Mouse (Mus musculus): Measurements from ENCODE around the gene Cdc42se2. TPM values are rescaled to one million over a fixed set of nuclear protein-coding genes. Genes with fewer than 3 reads are reported as not detected.
A peak's percentile ranks its signal among the peaks of the same experiment; 100 is the strongest.

Cdc42se2 gene
- polyA plus RNA-seq, 1 experiment from 2014 or later: 32.3 TPM

DNA sequence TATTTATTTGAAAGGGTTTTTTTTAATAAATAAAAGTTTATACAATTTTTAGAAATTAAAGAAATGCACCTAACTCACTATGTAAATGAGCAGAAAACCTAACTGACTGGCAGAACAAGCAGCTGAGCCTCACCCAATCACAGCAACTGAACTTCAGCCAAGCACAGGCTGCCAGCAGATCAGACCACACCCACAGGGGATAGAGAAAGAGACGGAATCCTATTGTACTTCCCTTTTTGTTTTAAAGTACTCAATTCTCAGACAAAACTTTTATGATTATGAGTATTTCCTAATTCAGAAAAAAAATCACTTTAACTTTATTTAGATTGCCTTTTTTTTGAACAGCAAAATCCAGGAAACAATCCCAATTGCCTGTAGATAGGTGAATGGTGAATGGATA is 29.5 kb downstream of the Cdc42se2 start:
- no peak overlapping the region for H3K4me2 ChIP-seq (replicated peaks; ENCODE audit: low read depth)
- 9% methylated on average over 1 of the region's 1 CpGs for WGBS
- ATAC-seq (ENCODE audit: low FRiP score, low TSS enrichment): no peak

DNA sequence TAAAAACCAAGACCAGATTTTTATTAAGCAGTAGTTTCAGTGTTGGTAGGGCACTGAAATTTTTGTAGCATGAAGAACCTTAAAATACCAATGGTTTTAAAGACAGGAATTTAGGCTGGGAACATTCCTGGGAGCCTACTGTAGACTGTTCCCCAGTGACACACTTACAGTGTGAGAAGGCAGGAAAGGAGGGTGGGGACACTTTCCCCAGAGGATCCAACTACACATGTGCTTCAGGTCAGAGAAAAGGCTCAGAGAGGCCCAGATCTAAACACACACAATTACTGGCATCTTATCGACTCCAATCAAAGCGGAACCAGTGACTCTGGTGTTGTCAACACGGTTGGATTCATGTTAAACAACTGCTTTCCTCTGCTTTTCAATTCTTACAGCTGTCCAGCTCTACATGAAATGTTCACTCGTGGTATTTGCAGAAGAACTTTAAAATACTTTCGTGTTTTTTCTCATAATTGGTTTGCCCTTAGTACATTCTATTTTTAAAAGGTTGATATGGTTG is 32.3 kb downstream of the Cdc42se2 start:
- Histone ChIP-seq H3K27ac (replicated peaks) (no peak overlapping the region), H3K4me2 (replicated peaks; ENCODE audit: low read depth) (no peak overlapping the region), H3K4me3 (ENCODE audit: low read depth, low read length) (no peak overlapping the region), H3K36me3 (ENCODE audit: control insufficient read depth, insufficient read depth, low read length) (no peaks in the 10 kb centered on the region; the same call in 1 of the 2 replicates), H3K9ac (ENCODE audit: low read length) (no peak overlapping the region), H3K27me3 (ENCODE audit: control insufficient read depth, insufficient read depth, low read length) (no peaks in the 10 kb centered on the region), H3K4me1 (replicated peaks; ENCODE audit: control insufficient read depth, insufficient read depth) (no peaks in the 10 kb centered on the region), H3K9me3 (ENCODE audit: control insufficient read depth, low read length) (no peaks in the 10 kb centered on the region)
- ATAC-seq (ENCODE audit: low FRiP score, low TSS enrichment) (no peak), DNase-seq (ENCODE audit: low spot score) (no peak)
- 77% methylated on average over 5 of the region's 5 CpGs for WGBS
- no peak for TF ChIP-seq EP300 (optimal IDR thresholded peaks at IDR 0.05)

More for the DNA sequence above, 29.5 kb downstream of the Cdc42se2 start:
- H3K27me3 ChIP-seq (ENCODE audit: control insufficient read depth, insufficient read depth, low read length): no peaks in the 10 kb centered on the region
- no peaks in the 10 kb centered on the region for H3K9me3 ChIP-seq (ENCODE audit: control insufficient read depth, low read length)
- no peaks in the 10 kb centered on the region for H3K4me1 ChIP-seq (replicated peaks; ENCODE audit: control insufficient read depth, insufficient read depth)
- no peak overlapping the region for H3K27ac ChIP-seq (replicated peaks)
- no peak for TF ChIP-seq EP300 (optimal IDR thresholded peaks at IDR 0.05)
- TF ChIP-seq CTCF (IDR thresholded peaks at IDR 0.05; ENCODE audit: low read depth): no peak
- DNase-seq (ENCODE audit: low spot score): peak; percentile 46
- no peak overlapping the region for H3K4me3 ChIP-seq (ENCODE audit: low read depth, low read length)
- H3K36me3 ChIP-seq (ENCODE audit: control insufficient read depth, insufficient read depth, low read length): no peaks in the 10 kb centered on the region
- H3K9ac ChIP-seq (ENCODE audit: low read length): no peak overlapping the region

DNA sequence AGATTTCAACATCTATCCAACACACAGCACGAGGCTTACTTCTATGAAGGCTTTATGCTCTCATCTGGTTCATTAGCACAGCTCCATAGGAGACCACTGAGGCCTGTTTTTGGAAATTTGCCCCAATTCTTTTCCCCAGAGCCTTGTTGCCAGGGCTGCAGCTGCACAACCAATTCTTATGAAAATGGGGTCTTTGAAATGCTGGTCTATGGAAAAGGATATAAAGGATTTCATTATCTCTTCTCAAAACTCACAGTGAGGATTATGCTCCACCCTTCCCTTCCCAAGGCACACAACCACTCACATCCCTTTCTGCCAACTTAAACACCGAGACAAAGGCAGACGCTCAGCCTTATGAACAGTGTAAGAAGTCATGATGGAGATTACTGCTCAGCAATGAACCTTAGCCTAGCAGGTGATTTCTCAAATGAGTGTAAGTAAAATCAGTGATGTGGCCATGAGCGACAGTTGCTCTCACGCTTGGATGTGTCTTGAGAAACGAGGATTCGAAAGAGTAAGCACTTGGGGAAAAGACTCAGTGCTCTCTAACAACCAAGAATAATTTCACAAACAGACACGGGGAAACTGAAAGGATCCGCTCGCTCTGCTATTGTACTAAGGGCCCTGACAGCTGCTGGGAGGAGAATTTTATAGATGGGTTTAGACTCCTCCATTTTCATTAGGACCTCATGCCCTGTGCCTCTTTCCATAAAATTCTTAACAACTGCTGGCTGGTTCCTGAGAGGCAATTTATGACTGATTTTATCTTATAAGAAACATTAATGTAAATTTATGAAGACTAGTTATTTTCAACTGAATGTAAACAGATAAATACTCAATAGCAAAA is 33.0 kb downstream of the Cdc42se2 start:
- TF ChIP-seq CTCF (IDR thresholded peaks at IDR 0.05; ENCODE audit: low read depth) (no peak), EP300 (optimal IDR thresholded peaks at IDR 0.05) (no peak)
- no peak for DNase-seq (ENCODE audit: low spot score)
- no peak overlapping the region for H3K27ac ChIP-seq (replicated peaks)

DNA sequence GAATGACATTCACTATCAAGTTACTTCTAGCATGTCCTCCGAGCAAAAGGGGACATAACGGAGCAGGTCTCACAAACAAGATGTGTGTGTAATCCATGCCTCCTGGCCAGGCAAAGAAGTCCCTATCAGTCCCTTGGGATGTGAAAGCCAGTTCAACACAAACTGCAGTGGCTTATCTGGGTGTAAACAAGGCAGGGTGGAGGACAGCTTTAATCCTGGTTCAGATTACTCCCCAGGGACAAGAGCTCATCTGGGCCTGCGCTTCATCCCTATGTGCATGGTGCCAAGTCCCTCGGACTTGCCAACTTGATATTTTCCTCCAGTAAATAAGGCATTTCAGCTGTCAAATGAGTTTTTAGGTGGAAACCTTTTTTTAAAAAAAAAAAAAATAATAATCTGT is 36.0 kb downstream of the Cdc42se2 start:
- no peak for DNase-seq (ENCODE audit: low spot score)
- 62% methylated on average over 4 of the region's 4 CpGs for WGBS

More for the DNA sequence above, 33.0 kb downstream of the Cdc42se2 start:
- Histone ChIP-seq H3K27me3 (ENCODE audit: control insufficient read depth, insufficient read depth, low read length) (no peaks in the 10 kb centered on the region), H3K9me3 (ENCODE audit: control insufficient read depth, low read length) (no peaks in the 10 kb centered on the region), H3K9ac (ENCODE audit: low read length) (no peak overlapping the region), H3K4me2 (replicated peaks; ENCODE audit: low read depth) (no peak overlapping the region), H3K36me3 (ENCODE audit: control insufficient read depth, insufficient read depth, low read length) (peaks cover 1% of the 10 kb centered on the region; the same call in 1 of the 2 replicates), H3K4me3 (ENCODE audit: low read depth, low read length) (no peak overlapping the region), H3K4me1 (replicated peaks; ENCODE audit: control insufficient read depth, insufficient read depth) (no peaks in the 10 kb centered on the region)
- no peak for ATAC-seq (ENCODE audit: low FRiP score, low TSS enrichment)
- WGBS: 72% methylated on average over 10 of the region's 10 CpGs

DNA sequence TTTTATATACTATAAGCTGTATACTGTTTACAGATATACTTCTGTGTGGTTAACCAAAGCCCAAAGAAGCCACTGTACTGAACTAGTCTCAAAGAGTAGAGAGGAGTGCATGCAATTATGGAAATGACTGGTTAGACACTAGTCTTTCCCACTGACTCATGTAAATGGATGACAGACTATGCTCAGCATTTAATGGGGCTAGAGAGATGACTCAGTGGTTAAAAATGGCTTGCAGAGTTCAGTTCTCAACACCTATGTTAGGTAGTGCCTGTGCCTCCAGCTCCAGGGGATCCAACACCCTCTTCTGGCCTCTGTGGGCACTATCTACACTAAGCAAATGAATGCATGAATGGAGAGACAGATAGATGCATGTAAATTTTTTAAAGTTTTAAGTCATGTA is 38.6 kb downstream of the Cdc42se2 start:
- Histone ChIP-seq H3K27me3 (ENCODE audit: control insufficient read depth, insufficient read depth, low read length) (no peaks in the 10 kb centered on the region), H3K4me2 (replicated peaks; ENCODE audit: low read depth) (no peak overlapping the region), H3K36me3 (ENCODE audit: control insufficient read depth, insufficient read depth, low read length) (peaks cover 3% of the 10 kb centered on the region; the same call in 1 of the 2 replicates), H3K4me3 (ENCODE audit: low read depth, low read length) (no peak overlapping the region), H3K9ac (ENCODE audit: low read length) (no peak overlapping the region), H3K9me3 (ENCODE audit: control insufficient read depth, low read length) (no peaks in the 10 kb centered on the region), H3K4me1 (replicated peaks; ENCODE audit: control insufficient read depth, insufficient read depth) (no peaks in the 10 kb centered on the region), H3K27ac (replicated peaks) (no peak overlapping the region)
- ATAC-seq (ENCODE audit: low FRiP score, low TSS enrichment): no peak
- no peak for DNase-seq (ENCODE audit: low spot score)
- no peak for TF ChIP-seq EP300 (optimal IDR thresholded peaks at IDR 0.05)

More for the DNA sequence above, 36.0 kb downstream of the Cdc42se2 start:
- Histone ChIP-seq H3K36me3 (ENCODE audit: control insufficient read depth, insufficient read depth, low read length) (peaks cover 3% of the 10 kb centered on the region; the same call in 1 of the 2 replicates), H3K9me3 (ENCODE audit: control insufficient read depth, low read length) (no peaks in the 10 kb centered on the region), H3K27ac (replicated peaks) (no peak overlapping the region), H3K9ac (ENCODE audit: low read length) (no peak overlapping the region), H3K27me3 (ENCODE audit: control insufficient read depth, insufficient read depth, low read length) (no peaks in the 10 kb centered on the region), H3K4me2 (replicated peaks; ENCODE audit: low read depth) (no peak overlapping the region), H3K4me1 (replicated peaks; ENCODE audit: control insufficient read depth, insufficient read depth) (no peaks in the 10 kb centered on the region), H3K4me3 (ENCODE audit: low read depth, low read length) (no peak overlapping the region)
- no peak for ATAC-seq (ENCODE audit: low FRiP score, low TSS enrichment)
- TF ChIP-seq EP300 (optimal IDR thresholded peaks at IDR 0.05): no peak
- TF ChIP-seq CTCF (IDR thresholded peaks at IDR 0.05; ENCODE audit: low read depth): no peak

DNA sequence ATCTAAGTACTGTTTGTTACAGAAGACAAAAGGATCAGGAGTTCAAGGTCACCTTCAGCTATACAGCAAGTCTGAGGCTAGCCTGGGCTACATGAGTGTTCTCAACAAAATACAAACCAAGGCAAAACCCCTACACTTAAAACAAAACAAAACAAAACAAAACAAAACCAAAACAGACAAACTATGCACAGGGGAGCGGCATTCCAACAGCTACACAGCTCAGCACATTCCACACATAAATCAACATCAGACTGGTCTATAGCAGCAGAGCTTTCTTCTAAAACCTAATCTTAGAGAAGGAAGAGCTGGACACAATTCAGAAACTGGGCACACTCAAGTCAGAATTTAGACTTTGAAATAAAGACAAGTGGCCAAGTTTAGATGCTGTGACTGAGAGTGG is 43.2 kb downstream of the Cdc42se2 start:
- WGBS: 81% methylated on average over 1 of the region's 1 CpGs
- TF ChIP-seq EP300 (optimal IDR thresholded peaks at IDR 0.05) (no peak), CTCF (IDR thresholded peaks at IDR 0.05; ENCODE audit: low read depth) (no peak)
- Histone ChIP-seq H3K36me3 (ENCODE audit: control insufficient read depth, insufficient read depth, low read length) (0 out of 2 replicates have a peak, but pooled peaks cover 1% of the 10 kb centered on the region), H3K4me2 (replicated peaks; ENCODE audit: low read depth) (no peak overlapping the region), H3K27ac (replicated peaks) (no peak overlapping the region), H3K9me3 (ENCODE audit: control insufficient read depth, low read length) (no peaks in the 10 kb centered on the region), H3K27me3 (ENCODE audit: control insufficient read depth, insufficient read depth, low read length) (no peaks in the 10 kb centered on the region), H3K4me1 (replicated peaks; ENCODE audit: control insufficient read depth, insufficient read depth) (no peaks in the 10 kb centered on the region), H3K9ac (ENCODE audit: low read length) (no peak overlapping the region), H3K4me3 (ENCODE audit: low read depth, low read length) (no peak overlapping the region)
- DNase-seq (ENCODE audit: low spot score) (no peak), ATAC-seq (ENCODE audit: low FRiP score, low TSS enrichment) (no peak)

Data from stomach, postnatal 0 days (tissue).